Mouse (Mus musculus) brain, embryonic 14.5 days (tissue): ENCODE data around the gene Zscan22.
"Not testable (repeated sequence)": the region's sequence is repeated elsewhere in the genome, so short reads cannot be mapped to it uniquely, and the experiment has no call there.

Experiments
- CTCF ChIP-seq: fragments of 200-500 bp; IDR thresholded peaks from 2 replicates; pipeline ENCODE4 v1.5.1; 2012; ENCODE audit warnings: inconsistent platforms, mild to moderate bottlenecking, moderate library complexity, borderline replicate concordance; ENCODE audit not compliant: insufficient read depth, insufficient read length; ENCODE audit errors: extremely low read depth
- POLR2A ChIP-seq: fragments of 200-500 bp; IDR thresholded peaks from 2 replicates; pipeline ENCODE4 v1.6.1; 2012; ENCODE audit warnings: mild to moderate bottlenecking, inconsistent platforms, borderline replicate concordance; ENCODE audit not compliant: poor library complexity, insufficient read depth, insufficient read length, severe bottlenecking; ENCODE audit errors: extremely low read depth

GRCm38 (mm10) chr7:12937254-12937803 lies 39.7 kb downstream of the Zscan22 start:
- not testable (repeated sequence) for TF ChIP-seq CTCF, POLR2A
